Mouse (Mus musculus) gastrocnemius, postnatal 14 days (tissue): ENCODE measurements around the gene Soga3. TPM values are rescaled to one million over a fixed set of nuclear protein-coding genes. Genes with fewer than 3 reads are reported as not detected.

ENCODE experiments used
- DNase-seq: peaks from one replicate; pipeline ENCODE4 v3.0.0; 2021; ENCODE audit warnings: mixed read lengths
- intact Hi-C: fragments of 180-260 bp; cut with DNase I; formaldehyde crosslinking; loops from one replicate; pipeline ENCODE4 v1.15.1; 2025; ENCODE audit warnings: low total_unique reads
- total RNA-seq, 2 experiments: library from RNA; stranded (reverse); gene quantifications; 2 replicates each; pipeline ENCODE4 v1.2.3; 2021

Soga3 gene
- total RNA-seq, 2 experiments from 2014 or later, result not detected

DNA sequence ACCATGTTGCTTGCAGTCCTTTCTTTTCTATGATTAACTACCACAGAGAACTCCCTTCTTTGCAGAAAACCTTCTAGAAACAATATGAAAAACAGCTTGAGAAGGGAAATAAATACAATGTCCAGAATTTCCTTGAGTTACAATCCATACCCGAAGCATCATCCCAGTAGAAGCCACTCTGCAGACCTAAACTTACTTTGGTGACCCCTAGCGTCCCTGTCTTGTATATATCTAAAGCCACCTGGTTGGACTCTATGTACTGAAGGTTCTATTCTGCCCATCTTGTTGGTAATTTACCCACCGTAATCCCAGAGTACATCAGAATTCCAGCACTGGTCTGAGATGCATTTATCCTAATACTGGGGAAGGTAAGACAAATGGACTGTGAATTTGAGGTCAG lies 56.2 kb downstream of the Soga3 start:
- intact Hi-C loops, result no loop called here
- DNase-seq, result no peak

DNA sequence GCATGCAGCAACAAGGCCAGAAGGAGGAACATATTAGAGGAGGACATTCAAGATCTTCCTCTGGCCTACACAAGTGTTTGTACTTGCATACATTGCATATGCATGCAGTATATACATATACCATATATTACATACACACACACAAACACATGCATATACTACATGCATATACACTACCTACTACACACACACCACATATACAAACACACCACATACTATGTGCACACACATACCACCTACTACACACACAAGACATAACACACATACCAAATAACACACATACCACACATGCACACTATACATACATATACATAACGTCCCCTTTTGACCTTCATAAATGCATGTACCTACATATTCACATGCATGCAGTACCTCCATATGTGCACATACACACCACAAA lies 57.0 kb downstream of the Soga3 start:
- intact Hi-C loops, result no loop called here
- no peak for DNase-seq

DNA sequence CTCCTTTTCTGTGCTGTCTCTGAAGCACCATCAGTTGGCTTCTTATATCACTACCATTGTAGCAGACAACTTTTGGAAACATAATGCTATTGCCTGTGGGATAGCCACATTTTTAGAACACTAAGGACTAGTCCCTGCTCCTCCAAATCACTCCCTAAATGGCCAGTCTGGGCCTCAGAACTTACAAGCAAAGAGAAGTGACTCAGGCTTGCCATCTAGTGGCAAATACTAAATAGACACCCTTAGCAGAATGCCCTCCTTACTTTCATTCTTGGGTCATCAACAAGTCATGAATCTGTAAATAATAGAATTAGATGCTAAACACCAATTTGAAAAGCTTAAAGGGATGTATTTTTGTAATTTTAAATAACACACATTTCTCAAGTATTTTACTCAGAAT lies 63.1 kb downstream of the Soga3 start:
- DNase-seq, result no peak
- intact Hi-C loops, result loop anchor here (5.0 kb wide), 1 partner anchor 99 kb away; no protein-coding TSS in a partner anchor

DNA sequence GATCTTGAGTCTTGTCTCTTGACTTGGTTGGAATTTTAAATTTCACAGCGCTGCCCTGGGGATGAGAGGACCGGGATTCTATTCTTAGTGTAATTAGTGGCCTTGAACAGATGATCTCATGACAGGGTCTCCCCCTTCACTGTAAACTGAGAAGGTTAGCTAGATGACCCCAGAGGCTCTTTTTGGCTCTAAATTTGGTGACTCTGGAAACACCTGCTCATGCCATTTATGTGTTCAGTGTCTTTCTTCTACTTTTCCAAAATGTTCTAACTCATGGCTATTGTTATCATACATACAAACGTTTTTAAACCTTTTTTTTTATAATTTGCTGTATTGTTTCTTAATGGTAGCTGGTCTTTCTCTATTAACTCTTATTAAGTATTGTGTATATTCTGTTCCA lies 65.1 kb downstream of the Soga3 start:
- DNase-seq, result no peak
- intact Hi-C loops, result loop anchor here (5.0 kb wide), 1 partner anchor 101 kb away; no protein-coding TSS in a partner anchor

DNA sequence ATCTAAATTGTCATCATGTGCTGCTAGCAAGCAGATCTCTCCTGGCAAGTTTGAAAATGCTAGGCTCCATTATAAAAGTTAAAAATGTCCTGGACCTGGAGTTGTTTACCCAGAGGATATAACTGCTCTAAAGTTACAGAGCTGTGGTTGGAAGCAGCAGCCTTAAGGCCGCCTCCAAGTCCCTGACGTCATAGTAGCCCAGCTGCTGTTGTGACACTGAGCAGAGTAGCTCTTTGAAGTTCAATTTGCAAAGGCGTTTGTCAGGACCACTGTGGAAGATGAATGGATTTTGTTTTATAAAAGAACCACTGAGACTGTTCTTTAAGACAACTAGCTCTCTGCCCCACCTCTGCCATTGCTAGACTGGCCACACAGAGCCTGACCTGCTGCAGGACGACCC lies 67.8 kb downstream of the Soga3 start, which contains the start of gene 9330159F19Rik:
9330159F19Rik (plus strand) TSS at position 154 of the 400 bp plus-strand sequence.
- intact Hi-C loops, result no loop called here
- peak; percentile 52 for DNase-seq

DNA sequence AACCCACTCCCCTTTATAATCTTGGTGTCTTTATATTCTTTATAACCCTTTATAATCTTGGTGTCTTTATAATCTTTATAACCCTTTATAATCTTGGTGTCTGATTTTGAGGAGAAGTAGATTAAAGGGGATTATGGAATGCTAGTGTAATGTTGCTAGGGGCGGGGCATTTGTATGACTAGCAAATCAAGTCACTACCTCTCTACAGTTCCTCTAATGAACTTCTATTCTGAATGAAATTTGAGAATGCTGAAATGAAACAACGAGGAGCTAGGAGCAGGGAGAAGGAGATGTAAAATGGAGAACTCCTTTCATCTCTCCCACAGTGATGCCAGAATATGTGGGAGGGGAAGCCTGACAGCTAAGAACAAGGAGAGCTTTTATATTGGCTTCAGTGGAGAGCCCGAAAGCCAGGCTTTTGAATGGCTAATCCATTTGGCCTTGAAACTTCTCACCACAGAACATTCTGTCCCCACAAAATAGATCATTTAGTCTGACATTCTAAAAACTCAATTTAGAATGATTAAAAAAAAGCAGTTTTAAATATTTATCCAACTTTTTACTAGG lies 70.0 kb downstream of the Soga3 start:
- no peak for DNase-seq
- intact Hi-C loops, result no loop called here

DNA sequence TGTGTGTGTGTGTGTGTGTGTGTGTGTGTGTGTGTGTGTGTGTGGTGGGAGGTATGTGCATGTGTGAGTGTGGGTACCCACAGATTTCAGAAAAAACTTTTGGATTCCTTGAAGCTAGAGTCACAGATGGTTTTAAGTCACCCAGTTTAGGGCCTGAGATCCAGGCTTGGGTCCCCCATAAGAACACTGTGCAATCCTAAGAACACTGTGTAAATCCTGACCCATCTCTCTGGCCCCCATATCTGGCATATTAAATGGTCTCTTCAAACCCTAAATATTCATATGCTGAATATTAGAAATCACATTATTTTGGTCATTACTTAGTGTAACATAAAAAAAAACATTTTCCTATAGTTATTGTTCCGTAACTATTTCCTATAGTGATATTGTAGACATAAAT lies 73.3 kb downstream of the Soga3 start:
- intact Hi-C loops, result no loop called here
- no peak for DNase-seq

DNA sequence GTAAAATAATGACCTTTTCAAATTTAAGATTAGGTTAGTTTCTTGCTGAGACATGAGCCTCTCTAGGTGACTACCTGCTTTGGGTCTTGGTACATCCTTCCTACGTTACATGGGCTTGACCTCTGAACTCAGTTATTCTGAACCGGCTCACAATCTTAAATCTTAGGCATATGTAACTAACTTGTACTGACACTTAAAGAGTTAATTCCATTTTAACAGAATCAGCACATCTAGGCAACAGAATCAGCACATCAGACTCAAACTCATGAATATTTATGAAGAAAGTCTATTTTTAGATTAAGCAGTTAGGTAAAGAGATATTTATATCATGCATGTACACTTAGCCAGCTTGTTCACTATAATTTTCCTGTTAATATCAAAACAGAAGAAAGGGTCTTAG lies 73.8 kb downstream of the Soga3 start:
- no peak for DNase-seq
- intact Hi-C loops, result no loop called here

DNA sequence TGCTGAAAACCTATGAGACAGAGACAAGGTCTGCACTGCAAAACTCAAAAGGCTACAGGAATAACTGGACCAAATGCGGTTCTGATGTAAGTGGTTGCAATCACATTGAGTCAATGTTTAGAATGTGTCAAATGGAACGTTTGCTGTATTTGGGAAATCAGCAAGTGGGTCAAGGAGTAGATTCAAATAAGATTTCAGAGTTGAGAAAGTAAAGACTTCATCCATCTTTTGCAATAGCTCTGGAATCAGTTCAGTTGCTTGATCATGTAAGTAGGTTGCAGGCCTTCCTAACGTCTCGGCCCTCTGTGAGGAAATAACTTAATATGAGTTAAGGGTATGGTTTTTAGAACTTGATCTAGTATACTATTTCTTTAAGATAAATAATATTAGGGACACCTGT lies 81.7 kb downstream of the Soga3 start:
- intact Hi-C loops, result no loop called here
- no peak for DNase-seq

DNA sequence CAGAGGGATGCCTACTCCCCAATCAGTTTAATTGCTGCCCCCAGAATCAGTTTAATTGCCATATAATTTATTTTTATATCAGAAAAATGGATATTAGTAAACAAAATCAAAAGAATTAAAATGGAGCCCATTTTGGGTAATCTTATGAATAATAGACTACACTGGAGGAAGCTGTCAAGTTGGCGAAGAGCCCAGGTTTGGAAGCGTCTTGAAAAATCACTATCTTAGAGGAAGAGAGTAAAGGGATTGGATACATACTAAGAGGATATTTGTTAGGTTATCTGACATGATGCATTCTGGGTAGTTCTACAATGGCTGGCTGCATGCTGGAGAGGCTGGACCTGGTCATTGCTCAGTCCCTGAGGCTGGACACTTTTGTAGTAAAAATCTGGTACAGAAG lies 87.6 kb downstream of the Soga3 start:
- intact Hi-C loops, result no loop called here
- no peak for DNase-seq

Other genes with a start within 250 kb of the Soga3 start
- gene 2310057J18Rik, start 157.5 kb upstream of the Soga3 start, total RNA-seq, result not detected
- gene Gm49353, start 55.1 kb downstream of the Soga3 start, total RNA-seq, result not detected
- gene 9330159F19Rik, start 67.8 kb downstream of the Soga3 start, total RNA-seq, result 10 to 100 TPM; 14.7 to 18.1 TPM
- gene Echdc1, start 169.3 kb downstream of the Soga3 start, total RNA-seq, result 10 to 100 TPM; 26.1 to 27.1 TPM
- gene Rnf146, start 218.6 kb downstream of the Soga3 start, total RNA-seq, result 10 to 100 TPM; 40.0 to 42.9 TPM